Mouse (Mus musculus) urinary bladder, postnatal 10 days (tissue): Measurements from ENCODE around the gene Rad50.

Source experiments
- DNase-seq: peaks from one replicate; pipeline ENCODE4 v3.0.0; 2022; ENCODE audit warnings: low spot score

The Rad50 gene

GRCm38 (mm10) chr11:53706934-53707717, at the start of gene Rad50:
Gene Rad50 (minus strand): TSS chr11:53707319.
- DNase-seq: peak; percentile 59

GRCm38 (mm10) chr11:53755011-53755595, 48.0 kb upstream of the Rad50 start:
- DNase-seq: no peak

- no peak for DNase-seq
These were observed 42.7 kb upstream of the Rad50 start for GRCm38 (mm10) chr11:53749716-53750352.

GRCm38 (mm10) chr11:53749306-53749705, 42.2 kb upstream of the Rad50 start:
- no peak for DNase-seq

GRCm38 (mm10) chr11:53748614-53749013, 41.5 kb upstream of the Rad50 start:
- DNase-seq: no peak

- DNase-seq: no peak
These were observed 40.9 kb upstream of the Rad50 start for GRCm38 (mm10) chr11:53747985-53748384.

- no peak for DNase-seq
These were observed 38.1 kb upstream of the Rad50 start for GRCm38 (mm10) chr11:53745260-53745659.

- no peak for DNase-seq
These were observed 35.2 kb upstream of the Rad50 start for GRCm38 (mm10) chr11:53742353-53742752.

GRCm38 (mm10) chr11:53737573-53737946, 30.4 kb upstream of the Rad50 start:
- no peak for DNase-seq

- DNase-seq: peak; percentile 34
These were observed 29.9 kb upstream of the Rad50 start for GRCm38 (mm10) chr11:53736771-53737572.

GRCm38 (mm10) chr11:53735682-53736245, 28.6 kb upstream of the Rad50 start:
- no peak for DNase-seq

- no peak for DNase-seq
These were observed 28.0 kb upstream of the Rad50 start for GRCm38 (mm10) chr11:53734970-53735681.

- DNase-seq: no peak
These were observed 27.3 kb upstream of the Rad50 start for GRCm38 (mm10) chr11:53734431-53734830.

- no peak for DNase-seq
These were observed 26.7 kb upstream of the Rad50 start for GRCm38 (mm10) chr11:53733824-53734223.

GRCm38 (mm10) chr11:53732244-53732643, 25.1 kb upstream of the Rad50 start:
- no peak for DNase-seq

- no peak for DNase-seq
These were observed 24.3 kb upstream of the Rad50 start for GRCm38 (mm10) chr11:53731457-53731856.

GRCm38 (mm10) chr11:53720715-53721114, 13.6 kb upstream of the Rad50 start, which contains the start of gene Il5:
Gene Il5 (plus strand): TSS chr11:53720794.
- no peak for DNase-seq

- no peak for DNase-seq
These were observed 12.6 kb upstream of the Rad50 start for GRCm38 (mm10) chr11:53719701-53720100.

- no peak for DNase-seq
These were observed 545 bp upstream of the Rad50 start for GRCm38 (mm10) chr11:53707718-53708009.

GRCm38 (mm10) chr11:53706236-53706933, 734 bp downstream of the Rad50 start:
- no peak for DNase-seq

GRCm38 (mm10) chr11:53699351-53699750, 7.8 kb downstream of the Rad50 start:
- no peak for DNase-seq
